Mouse (Mus musculus): ENCODE measurements around the gene Msl2.

Msl2 gene

GRCm38 (mm10) chr9:101074332-101075021 is 576 bp downstream of the Msl2 start:
- peak; percentile 87 for DNase-seq (ENCODE audit: low spot score in 2 of 2)

DNA sequence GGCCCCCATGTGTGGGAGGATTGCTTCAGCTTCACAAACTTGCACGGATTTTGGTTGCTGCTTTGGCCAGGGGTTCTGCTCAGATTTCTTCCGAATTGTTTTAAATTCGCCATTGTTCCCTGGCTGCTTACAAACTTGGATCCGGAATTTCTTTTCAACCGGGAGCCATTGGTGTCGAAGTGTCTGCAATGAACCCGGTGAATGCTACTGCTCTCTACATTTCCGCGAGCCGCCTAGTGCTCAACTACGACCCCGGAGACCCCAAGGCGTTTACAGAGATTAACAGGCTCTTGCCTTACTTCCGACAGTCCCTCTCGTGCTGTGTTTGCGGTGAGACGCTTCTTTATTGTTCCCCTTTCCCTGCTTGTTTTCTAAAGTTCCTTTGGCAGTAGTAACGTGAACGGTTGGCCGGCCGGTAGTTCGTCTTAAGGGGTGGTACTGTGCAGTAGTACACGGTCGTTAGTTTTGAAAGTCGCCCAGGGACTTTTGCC is 1.2 kb downstream of the Msl2 start:
- peak; percentile 53 to 63 for DNase-seq (ENCODE audit: low spot score in 2 of 2)

DNA sequence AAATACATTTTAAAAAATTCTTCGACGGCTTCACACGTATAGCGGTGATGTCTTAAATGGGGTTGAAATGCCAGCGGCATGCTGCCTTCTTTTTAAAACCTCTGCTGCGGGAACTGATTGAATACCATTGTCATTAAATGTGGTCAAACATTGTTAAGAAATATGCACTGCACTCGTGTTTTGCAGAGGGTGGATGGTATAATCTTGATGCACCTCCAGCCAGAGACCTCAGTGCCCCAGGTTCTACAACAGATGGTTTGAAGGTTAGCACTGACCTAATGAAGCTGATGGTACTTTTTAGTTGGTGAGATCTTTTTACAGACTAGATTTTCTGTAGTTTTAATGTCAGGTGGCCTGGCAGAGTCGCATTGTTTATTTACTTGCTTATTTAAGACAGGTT is 1.8 kb downstream of the Msl2 start:
- no peak for DNase-seq (ENCODE audit: low spot score in 2 of 2)

GRCm38 (mm10) chr9:101076095-101076875 is 2.4 kb downstream of the Msl2 start:
- peak; percentile 34 to 46 for DNase-seq (ENCODE audit: low spot score in 2 of 2)

- DNase-seq (ENCODE audit: low spot score in 2 of 2) = no peak
Observed at GRCm38 (mm10) chr9:101077486-101077885, 3.6 kb downstream of the Msl2 start.

GRCm38 (mm10) chr9:101078579-101078978 is 4.7 kb downstream of the Msl2 start:
- peak in 1 of 2 experiments; percentile 22 for DNase-seq (ENCODE audit: low spot score in 2 of 2)

- no peak for DNase-seq (ENCODE audit: low spot score in 2 of 2)
Observed at GRCm38 (mm10) chr9:101080046-101080685, 6.3 kb downstream of the Msl2 start.

- DNase-seq (ENCODE audit: low spot score in 2 of 2) = no peak
Observed at GRCm38 (mm10) chr9:101083728-101084127, 9.8 kb downstream of the Msl2 start.

GRCm38 (mm10) chr9:101095425-101095824 is 21.5 kb downstream of the Msl2 start:
- no peak for DNase-seq (ENCODE audit: low spot score in 2 of 2)

GRCm38 (mm10) chr9:101096461-101096860 is 22.6 kb downstream of the Msl2 start:
- no peak for DNase-seq (ENCODE audit: low spot score in 2 of 2)

- DNase-seq (ENCODE audit: low spot score in 2 of 2) = no peak
Observed at GRCm38 (mm10) chr9:101097542-101097941, 23.6 kb downstream of the Msl2 start.

DNA sequence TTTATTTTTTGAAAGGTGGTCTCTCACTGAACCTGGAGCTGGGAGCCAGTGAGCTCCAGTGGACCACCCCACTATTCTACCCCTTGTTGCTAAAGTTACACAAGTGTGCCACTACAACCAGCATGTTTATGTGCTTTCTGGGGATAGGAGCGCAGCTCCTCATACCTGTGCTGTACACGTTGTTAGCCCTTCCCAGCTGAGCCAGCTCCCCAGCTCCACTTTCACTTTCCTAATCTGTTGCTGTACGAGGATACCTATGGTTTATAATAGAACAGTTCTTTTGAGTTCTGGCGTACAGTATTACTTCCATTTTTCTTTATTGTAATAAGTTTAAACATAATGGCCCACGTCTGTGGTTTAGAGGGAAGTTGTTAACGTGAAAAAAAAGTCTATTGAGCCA is 25.5 kb downstream of the Msl2 start:
- no peak for DNase-seq (ENCODE audit: low spot score in 2 of 2)

GRCm38 (mm10) chr9:101100163-101100562 is 26.3 kb downstream of the Msl2 start:
- no peak for DNase-seq (ENCODE audit: low spot score in 2 of 2)

GRCm38 (mm10) chr9:101101547-101101946 is 27.6 kb downstream of the Msl2 start:
- DNase-seq (ENCODE audit: low spot score in 2 of 2) = no peak

- no peak for DNase-seq (ENCODE audit: low spot score in 2 of 2)
Observed at GRCm38 (mm10) chr9:101102288-101102687, 28.4 kb downstream of the Msl2 start.

- no peak for DNase-seq (ENCODE audit: low spot score in 2 of 2)
Observed at GRCm38 (mm10) chr9:101104931-101105330, 31.0 kb downstream of the Msl2 start.

DNA sequence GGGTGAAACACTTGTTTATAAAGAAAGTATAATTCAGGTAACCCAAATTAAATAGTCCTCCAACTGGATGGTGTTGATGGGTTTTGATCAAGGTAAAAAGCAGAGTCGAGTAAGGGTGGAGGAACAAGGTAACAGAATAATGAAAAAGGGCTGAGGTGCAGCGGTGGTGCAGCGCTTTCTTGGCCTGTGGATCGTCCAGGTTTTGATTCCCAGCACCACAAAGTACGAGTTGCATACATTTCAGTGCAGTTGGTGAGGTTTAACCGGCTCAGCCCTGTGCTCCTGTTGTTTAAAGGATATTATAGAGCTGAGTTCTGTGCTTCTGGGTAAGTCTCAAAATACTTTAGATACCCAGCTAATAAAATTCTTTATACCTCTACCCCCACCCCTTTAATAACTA is 31.8 kb downstream of the Msl2 start:
- DNase-seq (ENCODE audit: low spot score in 2 of 2) = no peak

DNA sequence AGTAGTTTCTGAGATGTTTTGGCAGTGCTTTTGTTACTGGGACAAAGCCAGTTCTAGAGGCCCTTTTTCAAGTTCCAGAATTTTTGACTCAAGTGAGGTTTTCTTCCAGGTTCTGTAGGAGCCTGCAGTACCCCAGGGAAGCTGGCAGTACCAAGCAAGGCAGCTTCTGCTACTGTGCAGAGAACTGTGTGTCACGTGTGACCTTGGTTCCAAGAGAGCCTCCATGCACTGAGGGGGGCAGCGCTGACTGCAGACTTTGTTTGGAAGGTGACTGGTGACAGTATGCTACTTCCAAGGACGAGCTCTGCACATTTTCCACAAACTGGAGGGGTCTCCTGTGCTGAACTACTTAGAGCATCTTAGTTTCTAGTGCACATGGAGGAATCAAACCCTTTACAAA is 33.5 kb downstream of the Msl2 start:
- no peak for DNase-seq (ENCODE audit: low spot score in 2 of 2)

- no peak for DNase-seq (ENCODE audit: low spot score in 2 of 2)
Observed at GRCm38 (mm10) chr9:101110013-101110412, 36.1 kb downstream of the Msl2 start.

DNA sequence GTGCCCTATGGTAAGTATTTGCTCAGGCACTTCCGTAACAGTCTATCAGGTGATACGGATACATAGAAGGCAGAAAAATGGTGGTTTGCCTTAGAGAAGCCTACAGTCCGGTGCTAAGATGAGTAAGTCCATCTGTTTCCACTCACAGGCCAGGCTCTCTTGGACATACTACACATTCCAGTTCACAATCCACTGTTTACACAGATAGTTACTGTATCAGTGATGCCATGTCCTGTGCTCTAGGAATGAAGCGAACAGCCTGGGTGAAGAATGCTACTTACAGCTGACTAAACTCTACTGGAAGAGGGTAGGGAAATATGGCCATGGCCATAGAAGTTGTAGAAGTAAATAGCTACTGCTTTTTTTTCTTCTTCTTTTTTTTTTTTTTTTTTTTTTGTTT is 39.4 kb downstream of the Msl2 start:
- no peak for DNase-seq (ENCODE audit: low spot score in 2 of 2)

GRCm38 (mm10) chr9:101114182-101114884 is 40.4 kb downstream of the Msl2 start:
- no peak for DNase-seq (ENCODE audit: low spot score in 2 of 2)

DNA sequence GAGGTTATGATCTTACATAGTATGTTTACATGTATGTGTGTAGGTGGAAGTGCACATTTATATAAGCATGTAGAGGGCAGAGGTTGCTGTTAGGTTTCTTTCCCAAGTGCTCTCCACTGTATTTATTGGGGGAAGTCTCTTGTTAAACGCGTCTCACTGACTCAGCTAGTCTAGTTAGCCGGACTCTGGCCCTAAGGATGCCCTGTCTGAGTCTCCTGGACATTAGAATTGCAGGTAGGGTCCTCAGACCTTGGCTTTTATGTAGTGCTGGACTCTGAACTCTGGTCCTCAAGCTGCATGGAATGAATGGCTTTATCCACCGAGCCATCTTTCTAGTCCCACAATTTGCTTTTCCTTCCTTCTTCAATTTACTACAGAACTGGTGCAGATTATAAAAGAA is 69.7 kb downstream of the Msl2 start:
- no peak for DNase-seq (ENCODE audit: low spot score in 2 of 2)

All from spleen, postnatal 10 days (tissue).